Mouse (Mus musculus) MEL-GATA-1-ER (cell line): Measurements from ENCODE around the gene Limk2.

Experiments used
- DNase-seq: peaks from one replicate; pipeline ENCODE4 v3.0.0-alpha.2; 2012; ENCODE audit warnings: low read depth; ENCODE audit errors: extremely low read depth

Limk2 gene

GRCm38 (mm10) chr11:3334711-3335316, 74.2 kb downstream of the Limk2 start:
- DNase-seq, result no peak

- DNase-seq, result no peak
Observed at GRCm38 (mm10) chr11:3334141-3334710, 74.8 kb downstream of the Limk2 start.

- DNase-seq, result no peak
Observed at GRCm38 (mm10) chr11:3333111-3333695, 75.8 kb downstream of the Limk2 start.

GRCm38 (mm10) chr11:3331756-3332642, 77.0 kb downstream of the Limk2 start:
- DNase-seq, result peak; percentile 89

GRCm38 (mm10) chr11:3330991-3331750, 77.8 kb downstream of the Limk2 start:
- no peak for DNase-seq

- peak; percentile 61 for DNase-seq
Observed at GRCm38 (mm10) chr11:3330566-3330965, 78.4 kb downstream of the Limk2 start.

GRCm38 (mm10) chr11:3329891-3330451, 79.0 kb downstream of the Limk2 start, which contains the start of gene Pik3ip1:
Gene Pik3ip1, plus strand, starts transcription at chr11:3330401.
- no peak for DNase-seq

- no peak for DNase-seq
Observed at GRCm38 (mm10) chr11:3328806-3329775, 79.9 kb downstream of the Limk2 start.

- no peak for DNase-seq
Observed at GRCm38 (mm10) chr11:3328271-3328670, 80.7 kb downstream of the Limk2 start.

- no peak for DNase-seq
Observed at GRCm38 (mm10) chr11:3318286-3318685, 90.7 kb downstream of the Limk2 start.

GRCm38 (mm10) chr11:3314148-3314547, 94.8 kb downstream of the Limk2 start:
- no peak for DNase-seq

- DNase-seq, result no peak
Observed at GRCm38 (mm10) chr11:3313294-3313693, 95.7 kb downstream of the Limk2 start.

GRCm38 (mm10) chr11:3311586-3312347, 97.2 kb downstream of the Limk2 start:
- no peak for DNase-seq

- DNase-seq, result peak; percentile 69
Observed at GRCm38 (mm10) chr11:3310789-3311585, 98.0 kb downstream of the Limk2 start.

- DNase-seq, result no peak
Observed at GRCm38 (mm10) chr11:3309884-3310283, 99.1 kb downstream of the Limk2 start.

- no peak for DNase-seq
Observed at GRCm38 (mm10) chr11:3307875-3308274, 101.1 kb downstream of the Limk2 start.

GRCm38 (mm10) chr11:3305821-3306220, 103.2 kb downstream of the Limk2 start:
- no peak for DNase-seq

- no peak for DNase-seq
Observed at GRCm38 (mm10) chr11:3302792-3303191, 106.2 kb downstream of the Limk2 start.
